Mouse (Mus musculus): ENCODE measurements at regions not wholly inside any gene's neighbourhood (a gene's known extent, or its start where the extent isn't known, plus 50 kb on each side); places are given as distances from the start of the nearest gene placed in this dataset.

DNA sequence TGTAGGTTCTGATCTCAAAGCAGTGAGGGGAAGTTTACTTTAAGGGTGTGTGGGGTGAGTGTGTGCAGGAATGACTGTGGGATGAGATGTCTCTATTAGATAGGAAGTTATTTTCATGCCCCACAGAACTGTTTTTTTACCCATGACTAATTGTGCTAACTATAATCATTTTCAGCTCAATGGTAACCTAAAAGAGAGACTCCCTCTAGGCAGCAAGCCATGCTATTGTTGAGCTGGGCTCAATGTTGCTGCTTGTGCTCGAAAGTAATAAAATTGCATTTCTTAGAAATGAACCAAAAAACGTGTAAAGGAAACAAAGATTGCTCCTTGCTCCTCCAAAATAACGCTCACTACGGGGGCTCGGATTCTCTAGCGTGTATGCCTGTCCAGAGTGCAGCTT is 146.2 kb downstream of the Ddx11 start:
- TF ChIP-seq CTCF (IDR thresholded peaks at IDR 0.05; ENCODE audit: control insufficient read depth, insufficient read depth, insufficient replicate concordance, low read depth, low read length) (no peak), POLR2A (IDR thresholded peaks at IDR 0.05; ENCODE audit: control insufficient read depth, low read depth, low read length) (no peak)

All from testis, adult 2 months (tissue).